Mouse (Mus musculus) ES-Bruce4 (cell line): ENCODE data around the gene Arhgap18. TPM values are rescaled to one million over a fixed set of nuclear protein-coding genes. Genes with fewer than 3 reads are reported as not detected.

Source experiments
- H3K27ac ChIP-seq: 2 replicates; pipeline ENCODE4 v1.5.1; 2012; ENCODE audit warnings: low read length, inconsistent platforms; ENCODE audit not compliant: insufficient read depth
- H3K27me3 ChIP-seq: 2 replicates; pipeline ENCODE4 v1.6.1; 2012; ENCODE audit warnings: mild to moderate bottlenecking, low read length, inconsistent platforms; ENCODE audit not compliant: control insufficient read depth, poor library complexity, insufficient read depth, severe bottlenecking
- H3K36me3 ChIP-seq: 2 replicates; pipeline ENCODE4 v1.6.1; 2012; ENCODE audit warnings: inconsistent platforms, mild to moderate bottlenecking, low read length, moderate library complexity; ENCODE audit not compliant: control insufficient read depth, poor library complexity, insufficient read depth, severe bottlenecking
- H3K4me1 ChIP-seq: one replicate; pipeline ENCODE4 v1.8.1; 2011; ENCODE audit warnings: low read length; ENCODE audit not compliant: control insufficient read depth, insufficient read depth
- H3K4me3 ChIP-seq: 2 replicates; pipeline ENCODE4 v1.5.1; 2011; ENCODE audit warnings: low read depth, mild to moderate bottlenecking, low read length
- H3K9ac ChIP-seq: 2 replicates; pipeline ENCODE4 v1.6.1; 2012; ENCODE audit warnings: low read depth, mild to moderate bottlenecking, inconsistent platforms; ENCODE audit not compliant: poor library complexity, severe bottlenecking
- H3K9me3 ChIP-seq: replicated peaks from 2 replicates; pipeline ENCODE4 v1.6.1; 2012; ENCODE audit warnings: mild to moderate bottlenecking, low read length, inconsistent platforms; ENCODE audit not compliant: control insufficient read depth, poor library complexity, insufficient read depth, severe bottlenecking
- CTCF ChIP-seq: IDR thresholded peaks from one replicate; pipeline ENCODE4 v1.8.1; 2011; ENCODE audit warnings: low read depth, low read length
- EP300 ChIP-seq: IDR thresholded peaks from 2 replicates; pipeline ENCODE4 v1.6.1; 2011; ENCODE audit warnings: low read depth, low read length; ENCODE audit not compliant: insufficient read depth
- POLR2A ChIP-seq: IDR thresholded peaks from one replicate; pipeline ENCODE4 v1.8.1; 2011; ENCODE audit warnings: low read length; ENCODE audit not compliant: insufficient read depth
- polyA plus RNA-seq: library from polyadenylated mRNA; stranded (reverse); fragments of >200 nt; gene quantifications from 2 replicates; pipeline ENCODE4 v1.2.4, GENCODE M21; 2011; ENCODE audit warnings: low read depth; ENCODE audit not compliant: missing spikeins, insufficient read depth, insufficient read length

The Arhgap18 gene
- polyA plus RNA-seq, 1 experiment, result 6.9 TPM

GRCm38 (mm10) chr10:26750827-26751226 is 2.4 kb upstream of the Arhgap18 start:
- no peak overlapping the region for H3K9ac ChIP-seq
- no peak overlapping the region for H3K4me3 ChIP-seq
- no peak overlapping the region for H3K27ac ChIP-seq
- TF ChIP-seq CTCF (no peak), POLR2A (no peak), EP300 (no peak)
- H3K4me1 ChIP-seq, result no peaks in the 10 kb centered on the region
- no peaks in the 10 kb centered on the region for H3K9me3 ChIP-seq
- H3K27me3 ChIP-seq, result no peaks in the 10 kb centered on the region
- H3K36me3 ChIP-seq, result no peaks in the 10 kb centered on the region

- Histone ChIP-seq H3K4me3 (no peak overlapping the region), H3K27ac (no peak overlapping the region), H3K27me3 (no peaks in the 10 kb centered on the region), H3K4me1 (no peaks in the 10 kb centered on the region), H3K36me3 (no peaks in the 10 kb centered on the region), H3K9me3 (no peaks in the 10 kb centered on the region), H3K9ac (no peak overlapping the region)
- no peak for TF ChIP-seq EP300
- TF ChIP-seq CTCF, result peak; percentile 45
- no peak for TF ChIP-seq POLR2A
These were observed 925 bp upstream of the Arhgap18 start for GRCm38 (mm10) chr10:26752064-26752928.

GRCm38 (mm10) chr10:26754006-26754405 is 785 bp downstream of the Arhgap18 start:
- no peak overlapping the region for H3K4me3 ChIP-seq
- TF ChIP-seq EP300, result no peak
- no peak for TF ChIP-seq CTCF
- TF ChIP-seq POLR2A, result no peak
- no peak overlapping the region for H3K27ac ChIP-seq
- no peaks in the 10 kb centered on the region for H3K9me3 ChIP-seq
- no peaks in the 10 kb centered on the region for H3K4me1 ChIP-seq
- no peak overlapping the region for H3K9ac ChIP-seq
- no peaks in the 10 kb centered on the region for H3K36me3 ChIP-seq
- H3K27me3 ChIP-seq, result no peaks in the 10 kb centered on the region

- H3K27ac ChIP-seq, result no peak overlapping the region
- TF ChIP-seq CTCF (no peak), EP300 (no peak)
- no peaks in the 10 kb centered on the region for H3K9me3 ChIP-seq
- no peaks in the 10 kb centered on the region for H3K36me3 ChIP-seq
- H3K4me1 ChIP-seq, result no peaks in the 10 kb centered on the region
- H3K27me3 ChIP-seq, result no peaks in the 10 kb centered on the region
- no peak overlapping the region for H3K9ac ChIP-seq
- no peak overlapping the region for H3K4me3 ChIP-seq
These were observed 4.0 kb downstream of the Arhgap18 start for GRCm38 (mm10) chr10:26757231-26757630.

GRCm38 (mm10) chr10:26759469-26759868 is 6.2 kb downstream of the Arhgap18 start:
- Histone ChIP-seq H3K4me3 (no peak overlapping the region), H3K4me1 (no peaks in the 10 kb centered on the region), H3K27ac (no peak overlapping the region), H3K9ac (no peak overlapping the region), H3K36me3 (no peaks in the 10 kb centered on the region), H3K27me3 (no peaks in the 10 kb centered on the region), H3K9me3 (no peaks in the 10 kb centered on the region)
- no peak for TF ChIP-seq EP300
- no peak for TF ChIP-seq POLR2A
- TF ChIP-seq CTCF, result no peak

- no peaks in the 10 kb centered on the region for H3K36me3 ChIP-seq
- H3K27ac ChIP-seq, result no peak overlapping the region
- no peak overlapping the region for H3K4me3 ChIP-seq
- no peaks in the 10 kb centered on the region for H3K27me3 ChIP-seq
- H3K9me3 ChIP-seq, result no peaks in the 10 kb centered on the region
- TF ChIP-seq EP300 (no peak), CTCF (no peak), POLR2A (no peak)
- no peak overlapping the region for H3K9ac ChIP-seq
- H3K4me1 ChIP-seq, result no peaks in the 10 kb centered on the region
These were observed 7.9 kb downstream of the Arhgap18 start for GRCm38 (mm10) chr10:26761103-26761502.
